ENCODE assay signal across 27 mouse cellular contexts in the genomic region with DNA sequence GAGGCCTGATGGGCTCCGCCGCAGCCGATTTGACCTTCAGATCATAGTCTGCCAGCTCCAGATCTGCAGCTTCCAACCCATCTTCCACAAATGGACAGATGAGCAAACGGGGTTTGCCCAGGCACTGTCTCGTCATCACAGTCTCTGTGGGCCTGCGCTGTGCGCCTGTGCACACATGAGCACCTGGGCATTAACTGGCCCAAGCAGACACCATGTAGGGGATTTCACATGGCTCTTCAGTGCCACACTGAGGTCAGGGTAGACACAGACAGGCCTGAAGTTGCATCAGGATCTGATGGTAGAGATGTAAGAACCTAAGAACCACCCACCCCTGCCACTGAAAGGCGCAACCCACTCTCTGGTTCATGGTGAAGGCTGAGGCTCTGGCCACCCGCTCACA. TPM values are rescaled to one million over a fixed set of nuclear protein-coding genes. Genes with fewer than 3 reads are reported as not detected.
DNase-seq lines count a peak whose midpoint lies in the region; ATAC-seq and TF ChIP-seq lines count a peak whose summit lies in the region.
"Had no signal": no experiment of that assay in that cellular context is flagged by ENCODE, and none has a peak within 500 bp of the region (broad histone marks: within the 10 kb centered on the region; RNA-seq: fewer than 3 reads in every experiment).

No protein-coding gene starts in this region.

- no peaks in the 10 kb centered on the region for H3K36me3 ChIP-seq in kidney, postnatal 0 days (ENCODE audit: insufficient read depth, low read length)
- no peaks in the 10 kb centered on the region for H3K36me3 ChIP-seq in ES-E14 (ENCODE audit: control insufficient read depth, insufficient read depth, low read length, poor library complexity, severe bottlenecking)
- H3K36me3 ChIP-seq: hindbrain, embryonic 12.5 days; liver, embryonic 13.5 days; neural tube, embryonic 12.5 days had no signal

- in situ Hi-C loops in ES-E14 (cut with MboI; ENCODE audit: low sequenced_read_pairs in 2 of 2, unreplicated experiment in 2 of 2), result no loop called here

- intact Hi-C loops in gastrocnemius, adult 2 months (cut with DNase I), result no loop called here
- intact Hi-C loops in gastrocnemius, postnatal 36 days (cut with DNase I), result loop anchor here (5.0 kb wide), 1 partner anchor 63 kb away; no protein-coding TSS in a partner anchor

- no peak for ATAC-seq in kidney, postnatal 0 days (replicated peaks; ENCODE audit: low FRiP score, low read depth)
- ATAC-seq: CD4-positive, CD25-positive, alpha-beta regulatory T cell, adult 4 months; forebrain, embryonic 14.5 days had no signal

- no peaks in the 10 kb centered on the region for H3K27me3 ChIP-seq in kidney, postnatal 0 days (ENCODE audit: insufficient read depth, low read length)
- H3K27me3 ChIP-seq: hindbrain, embryonic 12.5 days; liver, embryonic 13.5 days; neural tube, embryonic 12.5 days had no signal

- no peak overlapping the region for H3K9ac ChIP-seq in kidney, postnatal 0 days (ENCODE audit: low read depth, low read length)
- 0 out of 2 replicates have a peak overlapping the region, but pooled peaks have one; percentile 12 for H3K9ac ChIP-seq in ES-E14 (ENCODE audit: insufficient read depth, low read depth, low read length, poor library complexity, severe bottlenecking)
- H3K9ac ChIP-seq: hindbrain, embryonic 12.5 days; liver, embryonic 13.5 days; neural tube, embryonic 12.5 days had no signal

- TF ChIP-seq CTCF in gastrocnemius, adult 2 months (IDR thresholded peaks at IDR 0.05), result peak; percentile 29; the same call in 1 of the 2 replicates
- 0 out of 2 replicates have a peak, but pooled peaks have one; percentile 3 for TF ChIP-seq CTCF in kidney, postnatal 0 days (IDR thresholded peaks at IDR 0.05; ENCODE audit: low read depth)

- no peak overlapping the region for H3K27ac ChIP-seq in gastrocnemius, adult 2 months
- H3K27ac ChIP-seq in kidney, postnatal 0 days, result no peak overlapping the region
- H3K27ac ChIP-seq in ES-E14 (ENCODE audit: insufficient read depth, low read depth, low read length, poor library complexity, severe bottlenecking), result no peak overlapping the region
- H3K27ac ChIP-seq: hindbrain, embryonic 12.5 days; liver, embryonic 13.5 days; neural tube, embryonic 12.5 days had no signal

- H3K9me3 ChIP-seq in kidney, postnatal 0 days (replicated peaks; ENCODE audit: low read length), result no peaks in the 10 kb centered on the region
- H3K9me3 ChIP-seq in ES-E14 (ENCODE audit: control insufficient read depth, insufficient read depth, low read depth, low read length), result no peaks in the 10 kb centered on the region
- H3K9me3 ChIP-seq: hindbrain, embryonic 12.5 days; liver, embryonic 13.5 days; neural tube, embryonic 12.5 days had no signal

- no peak overlapping the region for H3K4me2 ChIP-seq in kidney, postnatal 0 days (ENCODE audit: low read length)
- H3K4me2 ChIP-seq: hindbrain, embryonic 12.5 days; liver, embryonic 13.5 days; midbrain, embryonic 11.5 days; neural tube, embryonic 12.5 days had no signal

- WGBS in kidney, postnatal 0 days, result 95% methylated on average over 9 of the region's 9 CpGs

- no peaks in the 10 kb centered on the region for H3K4me1 ChIP-seq in kidney, postnatal 0 days (replicated peaks; ENCODE audit: insufficient read depth, low read length)
- H3K4me1 ChIP-seq in ES-E14 (ENCODE audit: control insufficient read depth in 2 of 2, insufficient read depth in 2 of 2, low read length in 2 of 2, poor library complexity in 1 of 2), result peaks cover 0 to 5% of the 10 kb centered on the region in 2 experiments; a peak in 1 of 4 replicates
- H3K4me1 ChIP-seq: liver, embryonic 13.5 days; neural tube, embryonic 12.5 days had no signal

- DNase-seq in gastrocnemius, adult 2 months, result no peak
- DNase-seq in gastrocnemius, postnatal 36 days, result no peak
- no peak for DNase-seq in kidney, postnatal 0 days (ENCODE audit: low spot score)
- DNase-seq in kidney, adult 8-10 months, result no peak
- DNase-seq in 416B (ENCODE audit: low read depth) (peak; percentile 15), ES-E14 (ENCODE audit: low read depth, low spot score) (no peak)
- no peak for DNase-seq in left cerebral cortex, adult 8-10 months (ENCODE audit: low spot score in 2 of 2)
- DNase-seq in cerebellum, postnatal 25 days, result no peak
- DNase-seq: adrenal gland, postnatal 25 days; cerebellum, adult 11-12 months; cerebellum, postnatal 10 days; kidney, adult 11 months; layer of hippocampus, adult 9-11 months; left cerebral cortex, postnatal 4 days; liver, embryonic 13.5 days; lung, adult 2 months; lung, postnatal 10 days; right cerebral cortex, adult 18-20 months; thymus, adult 2 months; thymus, postnatal 36 days had no signal

- no peak overlapping the region for H3K4me3 ChIP-seq in gastrocnemius, adult 2 months
- H3K4me3 ChIP-seq in kidney, postnatal 0 days (replicated peaks; ENCODE audit: low read depth, low read length), result no peak overlapping the region
- peak overlapping the region in 1 of 2 experiments; percentile 40; a peak in 2 of 4 replicates for H3K4me3 ChIP-seq in ES-E14 (ENCODE audit: insufficient read depth in 1 of 2, low read depth in 1 of 2, low read length in 2 of 2, poor library complexity in 1 of 2, severe bottlenecking in 1 of 2)
- H3K4me3 ChIP-seq: erythroblast, embryonic 14.5 days; hindbrain, embryonic 12.5 days; liver, embryonic 13.5 days; myocyte; neural tube, embryonic 12.5 days had no signal

TF ChIP-seq in ES-E14, 5 proteins besides CTCF, POLR2A, EP300 and RAD21:
- TF ChIP-seq CHD2 (IDR thresholded peaks at IDR 0.05; ENCODE audit: low read depth, low read length), result no peak
- no peak; the same call in 1 of the 2 replicates for TF ChIP-seq HCFC1 (IDR thresholded peaks at IDR 0.05; ENCODE audit: borderline replicate concordance, insufficient read depth, low read length)
- TF ChIP-seq ZNF384 (IDR thresholded peaks at IDR 0.05; ENCODE audit: low read depth, low read length), result no peak
- TF ChIP-seq ZC3H11A (IDR thresholded peaks at IDR 0.05; ENCODE audit: borderline replicate concordance, low read depth, low read length), result no peak
- TF ChIP-seq MAFK (IDR thresholded peaks at IDR 0.05; ENCODE audit: insufficient read depth, low read depth, low read length), result no peak

RNA-seq across cellular contexts. Expression of gene Gnb5, which starts 31.0 kb away (rescaled TPM):
- total RNA-seq in gastrocnemius, adult 2 months (2021), result 10 to 100 TPM in 1 of 2 experiments, 1 to 10 TPM in 1; 7.6 to 15.4 TPM
- total RNA-seq in gastrocnemius, postnatal 36 days (2021), result 10 to 100 TPM in 1 of 2 experiments, 1 to 10 TPM in 1; 8.7 to 14.8 TPM
- polyA plus RNA-seq in kidney, postnatal 0 days (2015; fragmentation: Nextera tagmentation; extraction: Ambion mirVana), result 35.0 and 37.6 TPM in 2 replicates
- 5.7 and 6.7 TPM in 2 replicates for total RNA-seq in ES-E14 (2012; rRNA removed)
- 100 to 1,000 TPM; 162 to 190 (median 168) TPM for total RNA-seq in left cerebral cortex, adult 8-10 months (2022)
- polyA plus RNA-seq: erythroblast, embryonic 14.5 days had no signal

RNA-seq across cellular contexts. Expression of gene Myo5c, which starts 43.2 kb away (rescaled TPM):
- 10 to 100 TPM; 10.8 to 13.6 TPM for total RNA-seq in gastrocnemius, adult 2 months (2021)
- total RNA-seq in gastrocnemius, postnatal 36 days (2021), result 1 to 10 TPM; 7.3 to 9.9 TPM
- 2.4 and 3.5 TPM in 2 replicates for polyA plus RNA-seq in kidney, postnatal 0 days (2015; fragmentation: Nextera tagmentation; extraction: Ambion mirVana)
- total RNA-seq in ES-E14 (2012; rRNA removed), result 7.5 and 7.6 TPM in 2 replicates
- 1 to 10 TPM; 6.1 to 9.1 (median 7.6) TPM for total RNA-seq in left cerebral cortex, adult 8-10 months (2022)
- polyA plus RNA-seq: erythroblast, embryonic 14.5 days had no signal

Comparison
In these comparisons a context has a peak if more than half of its experiments do, and no peak if none do; other contexts are left out.
1. RNA of gene Gnb5, which starts 31.0 kb away (total RNA-seq): 162 to 190 TPM in left cerebral cortex, adult 8-10 months; 7.6 to 15.4 TPM in gastrocnemius, adult 2 months, 8.7 to 14.8 TPM in gastrocnemius, postnatal 36 days and 5.7 to 6.7 TPM in ES-E14; every median in the first group is over 4 times any median in the second.